Comparison of ENCODE assay signal across 8 mouse cellular contexts in genomic region chr7:137438179-137438550, GRCm38 (mm10). TPM values are rescaled to one million over a fixed set of nuclear protein-coding genes. Genes with fewer than 3 reads are reported as not detected.
A peak's percentile ranks its signal among the peaks of the same experiment; 100 is the strongest.
DNase-seq lines count a peak whose midpoint lies in the region; ATAC-seq and TF ChIP-seq lines count a peak whose summit lies in the region.

No protein-coding gene starts in this region.

- no peaks in the 10 kb centered on the region for H3K9me3 ChIP-seq in ES-Bruce4 (replicated peaks; ENCODE audit: control insufficient read depth, insufficient read depth, low read length, poor library complexity, severe bottlenecking)
- no peaks in the 10 kb centered on the region for H3K9me3 ChIP-seq in embryonic facial prominence, embryonic 13.5 days
- no peaks in the 10 kb centered on the region for H3K9me3 ChIP-seq in hindbrain, embryonic 16.5 days (ENCODE audit: control insufficient read depth, low read length)
- no peaks in the 10 kb centered on the region for H3K9me3 ChIP-seq in liver, embryonic 11.5 days (ENCODE audit: control insufficient read depth, low read length)

- ATAC-seq in embryonic facial prominence, embryonic 13.5 days (ENCODE audit: insufficient number of reproducible peaks, insufficient read depth, low FRiP score, low TSS enrichment, low read depth), result no peak
- peak; percentile 64 for ATAC-seq in hindbrain, embryonic 16.5 days
- peak; percentile 28; the same call in 1 of the 2 replicates for ATAC-seq in liver, embryonic 11.5 days (replicated peaks; ENCODE audit: low FRiP score)

- TF ChIP-seq POLR2A in ES-Bruce4 (IDR thresholded peaks at IDR 0.05; ENCODE audit: insufficient read depth, low read length), result no peak

- TF ChIP-seq CTCF in ES-Bruce4 (IDR thresholded peaks at IDR 0.05; ENCODE audit: low read depth, low read length), result no peak

- H3K4me2 ChIP-seq in embryonic facial prominence, embryonic 13.5 days, result peak overlapping the region; percentile 76
- peak overlapping the region; percentile 75 for H3K4me2 ChIP-seq in hindbrain, embryonic 16.5 days (ENCODE audit: low read length)
- peak overlapping the region; percentile 87 for H3K4me2 ChIP-seq in liver, embryonic 11.5 days

- H3K9ac ChIP-seq in ES-Bruce4 (ENCODE audit: low read depth, poor library complexity, severe bottlenecking), result peak overlapping the region; percentile 92
- peak overlapping the region; percentile 96 for H3K9ac ChIP-seq in embryonic facial prominence, embryonic 13.5 days
- peak overlapping the region; percentile 97 for H3K9ac ChIP-seq in hindbrain, embryonic 16.5 days (ENCODE audit: low read depth, low read length)
- peak overlapping the region; percentile 84 for H3K9ac ChIP-seq in liver, embryonic 11.5 days (ENCODE audit: low read depth, low read length)

- 4% methylated on average over 7 of the region's 7 CpGs for WGBS in embryonic facial prominence, embryonic 13.5 days
- 2% methylated on average over 7 of the region's 7 CpGs for WGBS in hindbrain, embryonic 16.5 days
- 7% methylated on average over 7 of the region's 7 CpGs for WGBS in liver, embryonic 11.5 days

- H3K27ac ChIP-seq in ES-Bruce4 (ENCODE audit: insufficient read depth, low read length), result peak overlapping the region; percentile 64
- peak overlapping the region; percentile 89 for H3K27ac ChIP-seq in embryonic facial prominence, embryonic 13.5 days
- peak overlapping the region; percentile 92 for H3K27ac ChIP-seq in hindbrain, embryonic 16.5 days (ENCODE audit: low read depth, low read length)
- H3K27ac ChIP-seq in liver, embryonic 11.5 days (ENCODE audit: low read depth, low read length), result peak overlapping the region; percentile 72

- no peaks in the 10 kb centered on the region for H3K36me3 ChIP-seq in ES-Bruce4 (ENCODE audit: control insufficient read depth, insufficient read depth, low read length, poor library complexity, severe bottlenecking)
- no peaks in the 10 kb centered on the region for H3K36me3 ChIP-seq in embryonic facial prominence, embryonic 13.5 days
- no peaks in the 10 kb centered on the region for H3K36me3 ChIP-seq in hindbrain, embryonic 16.5 days (ENCODE audit: control insufficient read depth, insufficient read depth, low read length)
- no peaks in the 10 kb centered on the region for H3K36me3 ChIP-seq in liver, embryonic 11.5 days (ENCODE audit: control insufficient read depth, insufficient read depth, low read length)

- peak; percentile 94 for DNase-seq in heart, adult 11 months
- no peak for DNase-seq in heart, postnatal 36 days
- no peak for DNase-seq in liver, embryonic 11.5 days (ENCODE audit: low spot score)
- peak; percentile 38 to 58 for DNase-seq in right cerebral cortex, postnatal 10 days (ENCODE audit: low spot score in 2 of 2)
- DNase-seq in c-Kit-positive CD71-positive TER-119-positive erythroid progenitor cells, embryonic 14.5 days (ENCODE audit: low spot score), result no peak

- no peak for TF ChIP-seq EP300 in ES-Bruce4 (IDR thresholded peaks at IDR 0.05; ENCODE audit: insufficient read depth, low read depth, low read length)

- peak overlapping the region; percentile 83 for H3K4me3 ChIP-seq in ES-Bruce4 (ENCODE audit: low read depth, low read length)
- H3K4me3 ChIP-seq in embryonic facial prominence, embryonic 13.5 days, result peak overlapping the region; percentile 97
- H3K4me3 ChIP-seq in hindbrain, embryonic 16.5 days (ENCODE audit: low read length), result peak overlapping the region; percentile 100
- peak overlapping the region; percentile 83 for H3K4me3 ChIP-seq in liver, embryonic 11.5 days (ENCODE audit: low read depth, low read length)

- H3K4me1 ChIP-seq in ES-Bruce4 (ENCODE audit: control insufficient read depth, insufficient read depth, low read length), result no peaks in the 10 kb centered on the region
- H3K4me1 ChIP-seq in embryonic facial prominence, embryonic 13.5 days, result peaks cover 25% of the 10 kb centered on the region
- H3K4me1 ChIP-seq in hindbrain, embryonic 16.5 days (ENCODE audit: control insufficient read depth, insufficient read depth, low read depth, low read length), result peaks cover 11% of the 10 kb centered on the region
- peaks cover 12% of the 10 kb centered on the region for H3K4me1 ChIP-seq in liver, embryonic 11.5 days (replicated peaks; ENCODE audit: control insufficient read depth, insufficient read depth, low read length)

- H3K27me3 ChIP-seq in ES-Bruce4 (ENCODE audit: control insufficient read depth, insufficient read depth, low read length, poor library complexity, severe bottlenecking), result no peaks in the 10 kb centered on the region
- H3K27me3 ChIP-seq in embryonic facial prominence, embryonic 13.5 days, result no peaks in the 10 kb centered on the region
- no peaks in the 10 kb centered on the region for H3K27me3 ChIP-seq in hindbrain, embryonic 16.5 days (replicated peaks; ENCODE audit: control insufficient read depth, insufficient read depth, low read length)
- no peaks in the 10 kb centered on the region for H3K27me3 ChIP-seq in liver, embryonic 11.5 days (replicated peaks; ENCODE audit: control insufficient read depth, insufficient read depth, low read length)

- intact Hi-C loops in heart, postnatal 36 days (cut with DNase I), result no loop called here

RNA-seq across cellular contexts. Expression of gene Glrx3, which starts 0.8 kb away (rescaled TPM):
- total RNA-seq in heart, postnatal 36 days (2021), result 100 to 1,000 TPM; 140 to 143 TPM
- 272 and 274 TPM in 2 replicates for polyA plus RNA-seq in ES-Bruce4 (2011; ENCODE audit: insufficient read depth, insufficient read length, low read depth, missing spikeins)
- polyA plus RNA-seq in embryonic facial prominence, embryonic 13.5 days (2015; fragmentation: Nextera tagmentation; extraction: Ambion mirVana), result 243 and 262 TPM in 2 replicates
- polyA plus RNA-seq in hindbrain, embryonic 16.5 days (2015; fragmentation: Nextera tagmentation; extraction: Ambion mirVana), result 252 and 273 TPM in 2 replicates
- 211 and 235 TPM in 2 replicates for polyA plus RNA-seq in liver, embryonic 11.5 days (2014; fragmentation: Nextera tagmentation; extraction: Ambion mirVana)

RNA-seq across cellular contexts. Expression of gene 9430038I01Rik, which starts 27.6 kb away (rescaled TPM):
- total RNA-seq in heart, postnatal 36 days (2021), result 10 to 100 TPM in 1 of 2 experiments, 1 to 10 TPM in 1; 7.9 to 11.0 TPM
- 11.8 and 11.9 TPM in 2 replicates for polyA plus RNA-seq in ES-Bruce4 (2011; ENCODE audit: insufficient read depth, insufficient read length, low read depth, missing spikeins)
- 25.6 and 27.4 TPM in 2 replicates for polyA plus RNA-seq in embryonic facial prominence, embryonic 13.5 days (2015; fragmentation: Nextera tagmentation; extraction: Ambion mirVana)
- polyA plus RNA-seq in hindbrain, embryonic 16.5 days (2015; fragmentation: Nextera tagmentation; extraction: Ambion mirVana), result 12.4 and 15.3 TPM in 2 replicates
- polyA plus RNA-seq in liver, embryonic 11.5 days (2014; fragmentation: Nextera tagmentation; extraction: Ambion mirVana), result 18.0 and 18.1 TPM in 2 replicates

Comparison
In these comparisons a context has a peak if more than half of its experiments do, and no peak if none do; other contexts are left out.
1. DNase-seq: peak in heart, adult 11 months (single experiment) and right cerebral cortex, postnatal 10 days (2 of 2); none in heart, postnatal 36 days (0 of 2), liver, embryonic 11.5 days (single experiment) and c-Kit-positive CD71-positive TER-119-positive erythroid progenitor cells, embryonic 14.5 days (single experiment).
2. Peak in every context shown above with its lines, with median percentiles within 50 percentile points of each other: H3K27ac ChIP-seq, H3K4me3 ChIP-seq, H3K9ac ChIP-seq and H3K4me2 ChIP-seq.